Mouse (Mus musculus): ENCODE data around the gene Ctss. TPM values are rescaled to one million over a fixed set of nuclear protein-coding genes. Genes with fewer than 3 reads are reported as not detected.
A peak's percentile ranks its signal among the peaks of the same experiment; 100 is the strongest.

Ctss gene
- 15.2 and 28.4 TPM in 2 replicates for total RNA-seq (2021)
- long read RNA-seq, experiment 1, partial matches to known transcripts, result 1 of 4 reads
- long read RNA-seq, experiment 1, other reads (novel, unspliced or antisense), result 1 of 4 reads
- long read RNA-seq, experiment 2, partial matches to known transcripts, result 0 of 2 reads
- long read RNA-seq, experiment 2, other reads (novel, unspliced or antisense), result 0 of 2 reads

DNA sequence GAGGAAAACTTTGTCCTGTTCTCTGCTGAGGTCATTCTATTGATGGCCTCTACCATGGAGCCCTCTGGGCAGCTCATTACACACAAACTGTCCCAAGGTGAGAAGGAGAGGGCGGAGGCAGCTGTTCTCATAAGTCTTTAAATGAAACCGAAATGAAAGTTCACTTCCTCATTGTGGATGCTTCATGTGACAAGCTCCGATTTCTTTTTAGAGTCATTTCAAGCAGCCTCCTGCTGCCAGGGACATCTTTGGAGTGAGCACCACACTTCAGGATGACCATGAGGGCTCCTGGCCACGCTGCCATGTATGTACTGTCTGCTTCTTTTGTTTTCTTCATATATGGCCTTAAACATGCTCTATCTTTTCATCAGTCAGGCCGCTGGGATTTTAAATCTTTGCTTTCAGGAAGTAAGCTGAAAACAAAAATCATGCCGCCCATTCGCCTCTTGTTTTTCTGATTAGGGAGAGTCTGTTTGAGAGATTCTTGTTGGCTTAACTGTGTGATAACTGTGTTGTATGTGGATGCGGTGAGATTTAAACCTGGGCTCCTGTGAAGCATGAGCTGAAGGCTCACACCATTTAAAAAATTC lies at the start of gene Ctss:
Gene Ctss, plus strand, starts transcription at position 165 of the 590 bp plus-strand sequence.
- DNase-seq, result no peak

DNA sequence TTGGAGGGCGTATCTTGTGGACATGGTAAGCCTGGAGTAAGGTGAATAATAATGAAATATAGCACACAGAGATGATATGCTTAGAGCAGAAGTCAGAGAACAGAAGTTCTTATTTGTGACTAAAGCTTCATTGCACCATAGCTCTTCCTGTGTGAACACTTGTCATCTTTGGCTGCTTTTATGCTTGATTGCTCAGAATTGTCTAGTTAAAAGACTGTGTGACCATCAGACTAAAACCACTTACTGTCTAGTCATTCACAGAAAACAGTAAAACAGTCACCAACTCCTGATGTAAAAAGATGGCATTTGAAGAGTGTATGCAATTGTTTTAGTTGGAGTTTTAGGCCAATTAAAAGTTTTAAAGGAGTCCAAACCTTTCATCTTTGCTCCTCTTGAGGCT lies 47.6 kb upstream of the Ctss start:
- DNase-seq, result no peak

DNA sequence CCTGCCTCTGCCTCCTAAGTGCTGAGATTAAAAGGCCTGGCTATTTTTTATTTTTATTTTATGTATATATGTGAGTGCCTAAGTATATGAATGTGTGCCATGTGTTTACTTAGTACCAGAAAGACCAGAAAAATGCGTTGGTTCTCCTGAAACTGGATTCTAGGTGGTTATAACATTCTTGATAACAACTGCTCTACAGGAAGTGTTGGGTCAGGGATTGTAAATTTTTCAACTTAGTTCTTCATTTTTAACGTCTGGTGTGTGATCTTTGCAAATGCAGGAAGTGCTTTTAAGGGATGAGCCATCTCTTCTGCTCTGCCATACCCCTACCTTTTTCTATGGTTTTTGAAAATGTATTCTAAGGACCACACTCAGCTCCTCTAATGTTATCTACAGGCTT lies 40.2 kb upstream of the Ctss start:
- no peak for DNase-seq

DNA sequence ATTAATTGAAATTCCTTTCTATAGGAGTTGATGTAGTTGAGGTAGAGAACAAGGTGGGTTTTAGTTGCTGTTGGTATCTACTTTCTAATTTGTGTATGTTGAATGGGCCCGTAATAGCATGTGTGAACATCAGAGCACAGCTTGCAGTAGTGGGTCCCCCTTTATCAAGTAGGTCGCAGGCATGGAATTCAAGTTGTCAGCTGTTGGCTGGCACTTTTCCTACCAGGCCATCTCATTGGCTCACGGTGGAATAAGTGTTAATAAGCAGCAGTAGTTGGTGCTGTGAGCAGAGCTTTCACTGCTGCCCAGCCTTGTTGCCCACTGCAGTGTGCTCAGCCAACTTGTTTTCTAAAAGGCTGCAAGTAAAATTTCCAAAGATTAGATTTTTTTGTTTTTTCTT lies 37.9 kb upstream of the Ctss start:
- no peak for DNase-seq

DNA sequence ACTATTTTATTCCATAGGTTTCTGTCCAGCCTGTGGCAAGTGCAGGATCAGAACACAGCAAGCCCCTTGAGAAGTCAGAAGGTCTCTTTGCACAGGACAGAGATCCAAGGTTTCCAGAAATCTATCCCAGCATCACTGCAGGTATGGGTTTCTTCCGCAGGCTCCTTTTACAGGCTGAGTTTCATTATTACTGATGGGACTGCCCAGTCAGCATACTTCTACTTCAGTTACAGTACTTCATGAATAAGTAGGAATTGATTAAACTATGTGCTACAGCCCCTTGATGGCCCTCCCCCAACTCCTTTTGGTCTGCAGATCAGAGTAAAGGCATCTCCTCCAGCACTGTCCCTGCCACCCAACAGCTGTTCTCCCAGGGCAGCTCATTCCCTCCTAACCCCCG lies 36.3 kb upstream of the Ctss start:
- no peak for DNase-seq

DNA sequence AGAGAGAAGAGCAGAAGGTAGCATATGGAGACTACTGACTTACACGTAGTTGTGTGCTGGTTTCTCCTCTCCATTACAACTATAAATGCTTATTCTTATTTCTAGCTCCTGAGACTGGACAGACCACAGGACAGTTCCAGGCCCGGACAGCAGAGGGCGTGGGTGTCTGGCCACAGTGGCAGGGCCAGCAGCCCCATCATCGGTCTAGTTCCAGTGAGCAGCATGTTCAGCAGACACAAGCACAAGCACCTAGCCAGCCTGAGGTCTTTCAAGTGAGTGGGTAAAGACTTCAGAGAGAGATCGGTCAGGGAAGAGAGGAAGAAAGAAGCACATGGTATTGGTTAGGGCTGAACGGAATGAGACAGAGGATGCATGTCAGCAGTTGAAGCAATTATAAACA lies 32.2 kb upstream of the Ctss start:
- peak; percentile 82 for DNase-seq

DNA sequence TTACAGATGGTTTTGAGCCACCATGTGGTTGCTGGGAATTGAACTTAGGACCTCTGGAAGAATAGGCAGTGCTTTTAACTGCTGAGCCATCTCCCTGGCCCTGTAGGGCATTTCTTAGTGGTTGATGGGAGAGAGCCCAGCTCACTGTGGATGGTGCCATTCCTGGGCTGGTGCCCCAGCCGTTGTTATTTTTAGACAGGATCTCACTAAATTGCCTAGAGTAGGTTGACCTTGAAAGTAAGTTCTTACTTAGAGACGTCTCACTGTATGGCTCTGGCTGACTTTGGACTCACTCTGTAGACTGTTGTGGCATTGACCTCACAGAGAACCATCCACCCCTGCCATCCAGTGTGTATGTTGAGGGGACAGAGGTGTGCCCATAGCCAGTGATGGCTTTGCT lies 28.4 kb upstream of the Ctss start:
- no peak for DNase-seq

DNA sequence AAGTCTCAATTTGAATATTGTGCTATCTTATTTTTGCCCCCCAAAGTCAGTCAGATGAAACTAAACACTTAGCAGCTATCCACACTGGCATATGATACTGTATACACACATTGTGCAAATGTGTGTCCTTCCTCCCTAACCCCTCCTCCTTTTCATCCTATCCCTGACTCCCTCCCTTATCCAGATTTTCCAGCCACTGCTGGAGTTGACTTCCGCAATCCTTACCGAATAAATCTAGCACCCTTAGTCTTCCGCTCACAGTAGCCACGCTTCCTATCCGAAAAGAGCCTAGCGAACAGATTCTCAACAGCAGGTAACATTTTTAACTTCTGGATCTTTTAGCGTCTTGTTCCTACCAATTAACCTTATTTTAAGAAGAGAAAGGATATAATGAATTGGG lies 27.6 kb upstream of the Ctss start, which contains the start of gene Ctsk:
Gene Ctsk, plus strand, starts transcription at position 233 of the 400 bp plus-strand sequence.
- no peak for DNase-seq

DNA sequence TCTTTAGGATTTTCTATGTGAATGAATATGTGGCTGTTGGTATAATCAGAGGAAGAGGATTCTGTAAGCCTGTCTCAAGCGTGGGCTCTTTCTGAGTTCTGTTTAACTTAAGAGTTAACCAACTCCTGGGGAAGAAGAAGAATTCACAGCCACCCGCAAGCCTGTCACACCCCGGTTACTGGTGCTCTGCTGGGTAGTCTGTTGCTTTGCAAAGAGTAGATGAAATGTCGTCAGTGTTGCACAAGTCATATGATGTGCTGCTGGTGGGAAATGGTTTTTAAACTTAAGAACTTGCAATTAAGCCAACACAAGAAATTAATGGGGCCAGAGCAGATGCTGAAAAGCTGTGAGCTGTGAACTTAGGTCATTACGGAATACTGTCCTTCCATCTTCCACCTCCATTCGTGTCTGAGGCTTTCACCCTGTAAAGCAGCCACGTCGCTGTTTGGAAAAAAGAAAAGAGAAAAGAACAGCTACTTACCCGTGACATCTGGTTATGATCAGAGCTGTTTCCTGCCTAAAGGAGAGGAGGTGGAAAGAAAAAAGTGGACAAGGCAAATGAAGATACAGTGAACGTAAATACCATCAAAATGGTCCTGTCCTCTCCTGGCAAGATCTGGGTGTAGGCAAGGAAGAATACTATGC lies 27.0 kb upstream of the Ctss start:
- DNase-seq, result no peak

DNA sequence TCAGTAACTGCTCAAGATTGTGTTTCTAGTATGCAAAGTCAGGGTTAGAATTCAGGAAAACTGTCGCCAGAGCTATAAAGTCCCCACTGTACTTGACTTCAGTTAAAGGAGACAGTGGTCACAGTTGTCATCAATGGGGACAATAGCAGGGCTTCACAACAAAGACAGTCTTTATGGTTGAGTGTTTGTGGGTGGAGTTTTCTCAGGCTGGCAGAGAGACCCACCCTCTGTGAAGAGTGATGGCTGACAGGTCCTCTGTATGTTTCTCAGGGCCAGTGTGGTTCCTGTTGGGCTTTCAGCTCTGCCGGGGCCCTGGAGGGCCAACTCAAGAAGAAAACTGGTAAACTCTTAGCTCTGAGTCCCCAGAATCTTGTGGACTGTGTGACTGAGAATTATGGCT lies 24.3 kb upstream of the Ctss start:
- DNase-seq, result no peak

DNA sequence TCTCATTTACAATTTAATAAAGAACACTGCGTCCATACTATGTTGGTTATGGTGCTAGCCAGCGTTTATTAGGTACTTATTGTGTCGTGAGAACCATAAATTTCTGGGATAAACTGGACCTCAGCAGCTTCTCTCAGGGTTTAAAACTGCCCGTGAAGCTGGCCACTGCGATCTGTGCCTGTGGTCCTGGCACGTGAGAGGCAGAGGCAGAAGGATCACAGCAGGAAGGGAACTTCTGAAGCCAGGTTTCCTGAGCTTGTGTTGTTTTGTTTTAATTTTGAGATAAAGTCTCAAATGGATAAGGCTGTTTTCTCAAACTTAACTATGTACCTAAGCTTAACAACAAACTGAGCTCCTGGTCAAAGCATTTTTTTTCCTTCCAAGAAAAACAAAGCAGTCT lies 17.2 kb upstream of the Ctss start:
- DNase-seq, result no peak

DNA sequence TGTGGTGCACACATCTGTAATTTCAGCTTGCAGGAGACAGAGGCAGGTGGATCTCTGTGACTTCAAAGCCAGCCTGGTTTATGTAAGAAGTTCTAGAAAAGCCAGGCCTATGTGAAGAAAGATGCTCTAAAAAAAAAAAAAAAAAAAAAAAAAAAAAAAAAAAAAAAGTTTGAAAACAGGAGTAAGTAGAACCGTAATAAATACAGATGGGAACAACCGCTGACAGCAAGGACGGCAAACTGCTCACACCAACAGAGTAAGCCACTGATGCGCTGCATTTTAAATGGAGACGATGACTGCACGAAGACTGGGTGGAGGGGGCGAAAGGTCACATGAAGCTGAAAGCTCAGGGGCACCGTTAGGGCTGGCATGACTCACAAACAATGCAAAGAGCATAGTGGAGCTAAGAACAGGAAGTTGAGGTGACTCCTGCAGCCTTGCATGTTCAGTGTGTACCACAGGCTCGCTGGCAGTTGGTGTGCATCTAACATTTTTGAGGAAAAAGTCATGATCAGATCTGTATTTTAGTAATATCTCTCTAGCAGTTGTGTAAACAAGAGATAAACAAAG lies 14.9 kb upstream of the Ctss start:
- peak; percentile 32 for DNase-seq

DNA sequence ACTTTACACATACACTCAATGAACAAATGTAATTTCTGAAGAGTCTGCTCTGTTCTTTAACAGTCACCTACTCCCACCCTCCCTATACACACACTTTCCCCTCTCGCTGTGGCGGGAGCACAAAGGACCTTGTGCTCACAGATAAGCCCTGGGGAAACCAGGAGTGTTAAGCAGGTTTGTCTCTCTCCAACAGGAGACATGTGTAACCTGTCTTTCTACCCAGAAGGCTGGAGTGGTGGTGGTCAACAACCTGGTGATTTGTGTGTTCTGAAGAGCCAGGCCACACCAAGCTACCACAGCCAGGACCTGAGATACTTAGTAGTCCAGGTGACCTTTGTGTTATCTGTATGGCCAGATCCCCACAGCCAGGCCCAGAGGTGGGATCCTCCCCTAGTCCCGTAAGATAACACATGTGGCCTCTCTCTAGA lies 10.0 kb upstream of the Ctss start:
- DNase-seq, result no peak

DNA sequence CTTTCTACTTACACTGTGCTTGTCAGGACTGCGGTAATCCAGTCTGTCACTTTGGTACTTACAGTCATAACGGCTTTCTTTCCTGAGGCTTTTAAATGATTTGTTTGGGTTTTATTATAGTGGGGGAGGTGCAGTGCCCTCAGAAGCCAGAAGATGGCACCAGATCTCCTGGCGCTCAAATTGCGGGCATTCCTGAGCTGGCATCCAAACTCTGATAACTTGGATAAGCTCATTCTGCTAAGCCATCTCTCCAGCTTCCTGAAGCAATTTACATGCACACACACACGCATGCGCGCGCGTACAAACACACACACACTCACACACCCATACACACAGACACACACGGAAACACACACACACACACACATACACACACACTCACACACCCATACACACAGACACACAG lies 9.1 kb upstream of the Ctss start:
- DNase-seq, result peak; percentile 76

DNA sequence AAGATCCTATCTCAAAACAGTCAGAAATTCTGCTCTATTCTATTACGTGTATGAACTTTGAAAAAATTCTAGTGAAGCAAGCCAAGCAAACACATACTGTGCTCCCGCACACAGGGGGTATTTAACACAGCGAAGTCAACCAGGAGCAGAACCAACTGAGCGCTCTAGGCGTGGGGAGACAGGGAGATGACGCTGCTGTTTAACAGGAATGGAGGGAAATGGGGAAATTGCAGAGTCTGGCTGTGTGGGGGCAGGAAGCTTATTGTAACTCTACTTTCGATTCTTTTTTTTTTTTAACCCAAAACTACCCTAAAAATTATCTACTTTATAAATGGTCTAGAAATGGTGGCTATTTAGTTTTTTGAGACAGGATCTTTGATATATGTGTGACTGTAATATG lies 7.7 kb upstream of the Ctss start:
- DNase-seq, result no peak

DNA sequence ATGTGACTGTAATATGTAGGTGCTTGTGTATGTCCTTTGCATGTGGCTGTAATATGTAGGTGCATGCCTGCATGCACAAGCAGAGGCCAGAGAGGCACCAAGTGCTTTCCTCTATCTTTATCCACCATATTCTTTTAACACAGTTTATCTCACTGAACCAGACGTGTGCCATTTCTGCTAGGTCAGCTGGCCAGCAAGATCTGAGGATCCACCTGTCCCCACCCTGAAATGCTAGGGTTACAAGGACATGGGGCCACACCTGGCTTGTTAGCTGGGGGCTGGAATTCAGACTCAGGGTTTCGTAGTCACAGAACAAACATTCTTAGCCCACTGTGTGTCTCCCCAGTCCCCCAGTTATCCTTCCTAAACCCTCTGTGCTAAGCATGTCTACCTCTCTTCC lies 7.3 kb upstream of the Ctss start:
- no peak for DNase-seq

DNA sequence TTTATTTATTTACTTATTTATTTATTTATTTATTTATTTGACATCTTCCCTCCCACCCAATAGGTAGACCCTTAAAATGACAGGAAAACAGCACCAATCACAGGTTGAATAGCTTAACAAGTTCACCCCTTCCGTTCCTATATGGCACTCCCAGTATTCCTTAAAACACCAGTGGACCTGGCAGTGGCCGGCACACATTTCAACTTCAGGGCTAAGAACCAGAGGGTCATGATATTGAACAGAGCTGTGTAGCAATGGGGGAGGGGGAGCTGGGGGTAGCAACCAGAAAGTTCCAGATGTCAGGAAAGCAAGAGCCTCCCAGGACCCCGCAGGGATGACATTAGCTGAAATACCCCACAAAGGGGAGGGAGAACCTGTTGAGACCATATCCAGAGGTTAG lies 6.5 kb upstream of the Ctss start:
- no peak for DNase-seq

DNA sequence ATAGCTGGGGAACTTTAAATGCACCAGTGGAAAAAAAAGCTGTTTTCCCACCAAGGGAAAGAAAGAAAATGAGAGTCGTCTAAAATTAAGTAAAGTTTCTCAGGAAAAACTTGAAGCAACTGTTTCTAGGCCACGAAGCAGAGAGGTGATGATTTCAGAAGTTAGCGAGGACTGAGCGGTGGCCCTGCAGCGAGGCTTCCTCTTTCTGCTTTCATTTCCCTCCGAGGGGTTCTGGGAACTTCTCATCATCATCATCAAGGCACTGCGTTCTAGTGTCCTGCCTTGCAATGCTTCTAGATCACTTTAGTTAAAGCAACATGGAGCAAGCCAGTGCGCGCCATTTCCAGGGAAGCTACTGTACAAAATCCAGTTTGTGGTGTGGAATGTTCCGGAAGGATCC lies 5.4 kb upstream of the Ctss start:
- no peak for DNase-seq

DNA sequence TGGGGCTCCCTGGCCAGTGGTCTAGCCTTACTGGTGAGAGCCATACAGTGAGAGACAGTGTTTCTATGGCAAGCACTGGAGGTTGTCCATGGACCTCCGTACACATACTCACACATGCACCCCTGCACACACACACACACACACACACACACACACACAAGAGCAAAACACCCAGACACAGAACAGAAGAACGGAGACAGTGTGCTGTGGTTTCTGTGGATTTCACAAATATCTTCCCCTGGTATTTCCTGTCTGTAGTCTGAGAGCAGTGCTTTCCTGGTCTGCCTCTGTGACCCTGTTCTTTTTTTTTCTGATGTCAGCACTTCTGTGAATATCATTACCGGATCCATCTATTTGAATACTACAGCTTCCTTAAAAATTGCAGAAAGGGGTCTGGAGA lies 2.9 kb upstream of the Ctss start:
- DNase-seq, result no peak

DNA sequence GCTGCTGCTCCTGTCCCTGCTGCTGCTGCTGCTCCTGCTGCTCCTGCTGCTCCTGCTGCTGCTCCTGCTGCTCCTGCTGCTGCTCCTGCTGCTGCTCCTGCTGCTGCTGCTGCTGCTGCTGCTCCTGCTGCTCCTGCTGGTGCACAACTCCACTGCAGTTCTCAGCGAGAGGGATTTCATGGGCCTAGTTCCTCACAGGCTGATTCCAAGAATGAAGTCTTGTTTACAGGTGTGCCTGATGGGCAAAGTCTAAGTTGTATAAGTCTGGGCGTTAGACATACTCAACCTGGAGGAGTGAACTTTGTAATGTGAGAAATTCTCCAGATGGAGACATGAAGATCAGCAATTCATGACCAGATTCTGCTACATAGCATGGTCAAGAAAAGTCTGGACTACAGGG lies 1.9 kb upstream of the Ctss start:
- no peak for DNase-seq

DNA sequence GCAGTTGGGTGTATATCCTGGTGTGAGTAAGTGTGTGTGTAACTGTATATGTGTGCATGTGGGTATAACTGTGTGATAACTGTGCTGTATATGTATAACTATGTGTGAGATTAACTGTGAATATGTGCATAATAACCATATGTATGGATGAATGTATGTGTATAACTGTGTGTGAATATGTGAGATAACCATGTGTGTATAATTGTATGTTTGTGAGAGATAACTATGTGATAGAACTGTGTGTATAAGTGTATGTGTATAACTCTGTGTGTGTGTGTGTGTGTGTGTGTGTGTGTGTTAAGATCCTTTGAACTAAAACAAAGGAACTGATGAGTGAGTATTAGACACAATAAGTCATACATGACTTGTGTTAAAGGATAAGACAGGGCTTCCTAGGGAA lies 475 bp upstream of the Ctss start:
- DNase-seq, result no peak

DNA sequence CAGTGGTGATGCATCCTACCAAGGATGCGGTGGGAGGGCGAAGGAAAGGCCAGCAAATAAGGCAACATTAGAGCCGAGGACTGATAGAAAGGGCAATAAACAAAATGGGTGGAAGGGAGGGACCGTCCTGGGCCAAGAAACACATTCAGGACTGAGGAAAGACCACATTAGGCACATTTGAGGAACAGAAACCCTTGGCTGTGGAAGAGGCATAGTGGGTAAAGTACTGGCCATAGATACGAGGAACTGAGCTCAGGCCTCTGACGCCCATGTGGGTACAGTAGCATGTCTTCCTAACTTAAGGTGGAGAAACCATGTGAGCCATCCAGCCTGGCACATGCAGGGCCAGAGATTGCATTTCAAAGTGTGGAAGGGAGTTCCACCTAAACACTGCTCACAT lies 3.2 kb downstream of the Ctss start:
- no peak for DNase-seq

DNA sequence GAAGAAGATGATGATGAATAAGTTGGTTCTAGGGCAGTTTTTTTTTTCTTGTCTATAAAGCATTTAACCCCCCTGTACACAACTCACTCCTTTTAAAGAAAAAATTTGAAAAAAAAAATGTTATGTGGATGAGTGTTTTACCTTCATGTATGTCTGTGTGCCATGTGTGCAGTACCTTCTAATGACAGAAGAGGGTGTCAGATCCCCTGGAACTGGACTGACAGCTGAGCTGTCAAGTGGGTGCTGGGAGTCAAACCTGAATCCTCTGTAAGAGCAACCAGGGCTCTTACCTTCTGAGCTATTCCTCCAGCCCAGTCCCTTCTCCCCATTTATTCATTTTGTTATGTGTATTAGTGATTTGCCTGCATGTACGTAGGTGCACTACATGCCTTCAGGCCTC lies 4.4 kb downstream of the Ctss start:
- no peak for DNase-seq

DNA sequence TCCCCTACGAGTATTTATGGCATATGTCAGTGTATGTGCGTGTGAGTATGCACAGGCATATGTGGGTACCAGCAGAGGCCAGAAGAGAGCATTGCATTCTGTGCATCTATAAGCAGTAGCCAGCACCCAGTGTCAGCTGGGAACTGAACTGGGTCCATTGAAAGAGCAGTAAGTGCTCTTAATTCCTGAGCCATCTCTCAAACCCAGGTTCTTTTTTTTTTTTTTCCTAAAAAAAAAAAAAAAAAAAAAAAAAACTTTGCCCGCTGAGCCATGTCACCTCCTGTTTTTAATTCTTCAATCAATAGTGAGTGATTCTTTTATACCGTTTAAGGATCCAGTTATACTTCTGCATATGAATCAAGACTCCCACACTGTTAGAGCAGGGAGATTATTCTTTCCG lies 6.8 kb downstream of the Ctss start:
- DNase-seq, result no peak
